Mouse (Mus musculus): ENCODE measurements around the gene Celsr1.

- TF ChIP-seq CTCF (IDR thresholded peaks at IDR 0.05; ENCODE audit: insufficient read depth, low read depth, low read length) (no peak), POLR2A (IDR thresholded peaks at IDR 0.05; ENCODE audit: insufficient read depth, low read depth, low read length) (no peak)
Observed at GRCm38 (mm10) chr15:86066836-86067580, 33.4 kb upstream of the Celsr1 start.

Measured in olfactory bulb, adult 2 months (tissue).